Mouse (Mus musculus) lung, postnatal 0 days (tissue): ENCODE data around the gene Slc17a9. TPM values are rescaled to one million over a fixed set of nuclear protein-coding genes. Genes with fewer than 3 reads are reported as not detected.

Experiments used
- ATAC-seq: fragments of 200-750 bp; cut with Nextera tagmentation; 2 replicates; pipeline ENCODE4 v1.8.0; 2017; ENCODE audit warnings: moderate library complexity
- DNase-seq: peaks from one replicate; pipeline ENCODE4 v3.0.0-alpha.2; 2016; ENCODE audit warnings: low spot score
- H3K27ac ChIP-seq: fragments of 300-500 bp; sonication (generic); 2 replicates; pipeline ENCODE4 v1.5.1; 2014; ENCODE audit warnings: antibody characterized with exemption, mild to moderate bottlenecking, low read length, mixed read lengths
- H3K27me3 ChIP-seq: fragments of 300-500 bp; sonication (generic); replicated peaks from 2 replicates; pipeline ENCODE4 v1.6.1; 2014; ENCODE audit warnings: low read length, mixed read lengths; ENCODE audit not compliant: insufficient read depth
- H3K36me3 ChIP-seq: fragments of 300-500 bp; sonication (generic); 2 replicates; pipeline ENCODE4 v1.6.1; 2014; ENCODE audit warnings: low read length, mixed read lengths; ENCODE audit not compliant: insufficient read depth
- H3K4me1 ChIP-seq: fragments of 300-500 bp; sonication (generic); 2 replicates; pipeline ENCODE4 v1.6.1; 2014; ENCODE audit warnings: antibody characterized with exemption, low read depth, low read length, mixed read lengths; ENCODE audit not compliant: insufficient read depth
- H3K4me2 ChIP-seq: fragments of 300-500 bp; sonication (generic); replicated peaks from 2 replicates; pipeline ENCODE4 v1.6.1; 2014; ENCODE audit warnings: low read depth, mild to moderate bottlenecking, low read length, moderate library complexity, mixed read lengths
- H3K4me3 ChIP-seq: fragments of 300-500 bp; sonication (generic); 2 replicates; pipeline ENCODE4 v1.5.1; 2014; ENCODE audit warnings: low read depth, low read length
- H3K9ac ChIP-seq: fragments of 300-500 bp; sonication (generic); replicated peaks from 2 replicates; pipeline ENCODE4 v1.6.1; 2014; ENCODE audit warnings: low read depth, mild to moderate bottlenecking
- H3K9me3 ChIP-seq: fragments of 300-500 bp; sonication (generic); 2 replicates; pipeline ENCODE4 v1.6.1; 2016; ENCODE audit warnings: low read length, mixed read lengths
- CTCF ChIP-seq: IDR thresholded peaks from 2 replicates; pipeline ENCODE4 v1.5.1; 2016; ENCODE audit warnings: antibody characterized with exemption, mild to moderate bottlenecking
- EP300 ChIP-seq: IDR thresholded peaks from 2 replicates; pipeline ENCODE4 v1.6.1; 2016; ENCODE audit warnings: antibody characterized with exemption, mild to moderate bottlenecking, control low read depth
- WGBS: fragments of 180-500 bp; shearing (Covaris S2); extraction: QIAGEN DNeasy Blood & Tissue Kit; methylation state at CpG from one replicate; pipeline ENCODE4 v1.1.7; 2014; 5-methylcytosine and 5-hydroxymethylcytosine counted together
- polyA plus RNA-seq: library from polyadenylated mRNA; unstranded; fragments of >200 nt; fragmentation: Nextera tagmentation; extraction: Ambion mirVana; gene quantifications from 2 replicates; pipeline ENCODE4 v1.2.1, GENCODE M21; 2015

The Slc17a9 gene
- polyA plus RNA-seq, 1 experiment from 2014 or later = 1.4 TPM

DNA sequence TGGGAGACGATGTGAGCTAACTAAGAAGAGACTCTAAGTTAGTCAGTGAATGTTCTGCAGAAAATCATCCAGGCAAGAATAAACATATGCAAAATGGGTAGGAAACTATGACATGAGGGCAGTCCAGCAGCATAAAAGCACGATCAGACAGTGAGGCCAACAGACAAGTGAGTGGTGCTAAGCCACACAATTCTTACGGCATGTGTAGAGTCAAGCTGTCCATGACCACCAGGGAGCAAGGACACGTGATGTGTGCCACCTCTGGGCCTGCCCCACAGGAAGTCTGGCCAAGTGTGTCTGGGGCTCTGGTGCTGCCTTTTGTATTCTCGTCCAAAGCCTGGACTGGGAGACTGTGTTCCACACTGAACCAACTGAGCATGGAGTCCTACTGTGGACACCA, 35.2 kb upstream of the Slc17a9 start:
- 70% methylated on average over 5 of the region's 5 CpGs for WGBS
- Histone ChIP-seq H3K9ac (no peak overlapping the region), H3K36me3 (peaks cover 40% of the 10 kb centered on the region), H3K9me3 (no peaks in the 10 kb centered on the region), H3K27ac (no peak overlapping the region), H3K4me3 (no peak overlapping the region), H3K4me1 (peaks cover 4% of the 10 kb centered on the region; the same call in 1 of the 2 replicates), H3K27me3 (no peaks in the 10 kb centered on the region), H3K4me2 (no peak overlapping the region)
- TF ChIP-seq CTCF = no peak
- TF ChIP-seq EP300 = no peak
- ATAC-seq = no peak
- DNase-seq = no peak

- Histone ChIP-seq H3K27me3 (no peaks in the 10 kb centered on the region), H3K36me3 (peaks cover 23% of the 10 kb centered on the region), H3K4me2 (no peak overlapping the region), H3K4me3 (no peak overlapping the region), H3K27ac (0 out of 2 replicates have a peak overlapping the region, but pooled peaks have one; percentile 21), H3K9me3 (no peaks in the 10 kb centered on the region), H3K9ac (no peak overlapping the region), H3K4me1 (peaks cover 4% of the 10 kb centered on the region; the same call in 1 of the 2 replicates)
- TF ChIP-seq EP300 = no peak
- TF ChIP-seq CTCF = no peak
- DNase-seq = peak; percentile 49
- 5% methylated on average over 1 of the region's 1 CpGs for WGBS
- ATAC-seq = peak; percentile 77
These were observed 32.4 kb upstream of the Slc17a9 start for GRCm38 (mm10) chr2:180692630-180693029.

GRCm38 (mm10) chr2:180695176-180695575, 29.9 kb upstream of the Slc17a9 start:
- peaks cover 10% of the 10 kb centered on the region; the same call in 1 of the 2 replicates for H3K4me1 ChIP-seq
- no peak overlapping the region for H3K4me2 ChIP-seq
- H3K4me3 ChIP-seq = no peak overlapping the region
- 85% methylated on average over 2 of the region's 2 CpGs for WGBS
- H3K9me3 ChIP-seq = no peaks in the 10 kb centered on the region
- ATAC-seq = no peak
- DNase-seq = peak; percentile 25
- H3K27ac ChIP-seq = no peak overlapping the region
- TF ChIP-seq EP300 (no peak), CTCF (no peak)
- H3K27me3 ChIP-seq = no peaks in the 10 kb centered on the region
- H3K36me3 ChIP-seq = no peaks in the 10 kb centered on the region
- no peak overlapping the region for H3K9ac ChIP-seq

- Histone ChIP-seq H3K27ac (no peak overlapping the region), H3K9ac (peak overlapping the region; percentile 99), H3K27me3 (no peaks in the 10 kb centered on the region), H3K36me3 (no peaks in the 10 kb centered on the region), H3K4me2 (peak overlapping the region; percentile 75), H3K4me1 (peaks cover 14% of the 10 kb centered on the region), H3K4me3 (peak overlapping the region; percentile 92; the same call in 1 of the 2 replicates), H3K9me3 (no peaks in the 10 kb centered on the region)
- 59% methylated on average over 5 of the region's 5 CpGs for WGBS
- no peak for DNase-seq
- ATAC-seq = no peak
- TF ChIP-seq EP300 = no peak
These were observed 24.6 kb upstream of the Slc17a9 start for GRCm38 (mm10) chr2:180700457-180700856.

DNA sequence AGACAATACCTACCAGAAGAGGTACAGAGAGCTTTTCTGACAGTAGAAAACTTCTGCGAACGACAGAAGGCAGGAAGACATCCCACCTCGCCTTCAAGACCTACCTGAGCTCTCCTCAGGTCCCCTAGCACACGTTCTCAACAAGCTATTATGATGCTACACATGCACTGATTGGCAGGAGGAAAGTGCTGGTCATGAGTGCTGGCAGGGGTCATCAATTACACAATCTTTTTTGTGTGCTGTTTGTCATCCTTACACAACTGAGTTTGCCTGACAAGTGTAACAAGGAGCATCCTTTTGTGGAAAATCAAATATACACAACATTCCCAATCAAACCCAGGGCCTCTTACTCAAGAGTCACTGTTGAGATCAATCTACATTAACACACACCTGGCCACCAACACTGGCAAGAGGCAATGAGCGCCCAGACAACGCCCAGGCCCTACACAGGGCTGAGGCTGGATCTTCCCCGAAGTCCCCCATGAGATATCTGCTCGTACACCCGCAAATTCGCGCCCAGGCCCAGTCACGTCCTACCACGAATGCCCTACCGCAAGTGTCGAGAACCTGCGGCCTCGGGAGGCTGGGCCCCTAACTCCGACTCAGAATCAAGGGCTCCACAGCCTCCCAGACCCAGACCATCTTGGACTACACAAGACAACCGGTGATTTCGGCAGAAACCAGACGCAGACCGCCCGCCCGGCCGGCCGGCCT, 23.9 kb upstream of the Slc17a9 start:
- peak overlapping the region; percentile 92 for H3K4me3 ChIP-seq
- TF ChIP-seq CTCF (no peak), EP300 (no peak)
- peak overlapping the region; percentile 98 for H3K27ac ChIP-seq
- H3K4me2 ChIP-seq = peak overlapping the region; percentile 75
- H3K9ac ChIP-seq = peak overlapping the region; percentile 99
- no peaks in the 10 kb centered on the region for H3K27me3 ChIP-seq
- H3K36me3 ChIP-seq = no peaks in the 10 kb centered on the region
- H3K4me1 ChIP-seq = peaks cover 14% of the 10 kb centered on the region
- peak; percentile 9 for ATAC-seq
- H3K9me3 ChIP-seq = no peaks in the 10 kb centered on the region
- DNase-seq = peak; percentile 52
- 2% methylated on average over 24 of the region's 26 CpGs for WGBS

GRCm38 (mm10) chr2:180701767-180702621, 23.1 kb upstream of the Slc17a9 start:
- peak overlapping the region; percentile 98 for H3K27ac ChIP-seq
- H3K9me3 ChIP-seq = no peaks in the 10 kb centered on the region
- H3K27me3 ChIP-seq = no peaks in the 10 kb centered on the region
- peaks cover 14% of the 10 kb centered on the region for H3K4me1 ChIP-seq
- peak overlapping the region; percentile 92 for H3K4me3 ChIP-seq
- no peaks in the 10 kb centered on the region for H3K36me3 ChIP-seq
- ATAC-seq = peak; percentile 96
- H3K4me2 ChIP-seq = peak overlapping the region; percentile 75
- peak; percentile 97 for DNase-seq
- TF ChIP-seq CTCF = no peak
- 1% methylated on average over 63 of the region's 66 CpGs for WGBS
- H3K9ac ChIP-seq = peak overlapping the region; percentile 99
